Mouse (Mus musculus): Measurements from ENCODE around the gene Sugp2. TPM values are rescaled to one million over a fixed set of nuclear protein-coding genes. Genes with fewer than 3 reads are reported as not detected.
A peak's percentile ranks its signal among the peaks of the same experiment; 100 is the strongest.

The Sugp2 gene
- polyA plus RNA-seq, 1 experiment from 2014 or later = 7.3 TPM

DNA sequence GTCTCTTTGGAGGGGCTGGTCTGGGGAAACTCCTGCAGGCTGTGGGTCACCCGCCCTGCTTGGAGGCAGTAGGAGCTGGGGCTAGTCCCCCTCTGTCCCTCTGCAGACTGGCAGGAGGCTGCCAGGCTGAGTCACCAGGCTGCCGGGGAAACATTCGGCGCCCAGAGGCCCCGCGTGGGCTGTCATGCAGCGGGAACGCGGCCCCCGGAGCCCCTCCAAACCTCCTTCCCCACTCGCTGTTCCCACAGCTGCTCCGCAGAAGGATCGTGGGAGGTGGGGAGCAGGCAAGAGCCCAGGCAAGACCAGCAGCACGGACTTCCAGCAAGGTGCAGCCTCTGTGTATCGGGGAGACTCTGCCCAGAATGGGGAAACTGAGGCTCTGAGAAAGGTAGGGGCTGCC is 44.1 kb downstream of the Sugp2 start:
- 0 out of 2 replicates have a peak, but pooled peaks cover 5% of the 10 kb centered on the region for H3K27me3 ChIP-seq (ENCODE audit: insufficient read depth, low read length)
- peaks cover 9% of the 10 kb centered on the region for H3K4me1 ChIP-seq (ENCODE audit: insufficient read depth)
- DNase-seq (no peak), ATAC-seq (no peak)
- H3K9ac ChIP-seq (replicated peaks) = no peak overlapping the region
- H3K36me3 ChIP-seq (replicated peaks; ENCODE audit: insufficient read depth, low read length) = no peaks in the 10 kb centered on the region
- H3K9me3 ChIP-seq (ENCODE audit: low read length) = no peaks in the 10 kb centered on the region
- no peak overlapping the region for H3K27ac ChIP-seq (ENCODE audit: low read depth)
- TF ChIP-seq EP300 (IDR thresholded peaks at IDR 0.05; ENCODE audit: low read depth) = no peak
- TF ChIP-seq CTCF (IDR thresholded peaks at IDR 0.05; ENCODE audit: low read depth) = no peak
- H3K4me3 ChIP-seq (ENCODE audit: low read depth, low read length) = no peak overlapping the region
- WGBS (ENCODE audit: insufficient replicate concordance) = 39% methylated on average over 15 of the region's 15 CpGs
- 0 out of 2 replicates have a peak overlapping the region, but pooled peaks have one; percentile 32 for H3K4me2 ChIP-seq (ENCODE audit: low read depth, low read length)

GRCm38 (mm10) chr8:70279266-70279665 is 45.2 kb downstream of the Sugp2 start:
- Histone ChIP-seq H3K4me2 (ENCODE audit: low read depth, low read length) (no peak overlapping the region), H3K27ac (ENCODE audit: low read depth) (no peak overlapping the region), H3K9ac (replicated peaks) (no peak overlapping the region), H3K4me1 (ENCODE audit: insufficient read depth) (peaks cover 14% of the 10 kb centered on the region), H3K4me3 (ENCODE audit: low read depth, low read length) (no peak overlapping the region), H3K36me3 (replicated peaks; ENCODE audit: insufficient read depth, low read length) (no peaks in the 10 kb centered on the region), H3K27me3 (ENCODE audit: insufficient read depth, low read length) (0 out of 2 replicates have a peak, but pooled peaks cover 6% of the 10 kb centered on the region), H3K9me3 (ENCODE audit: low read length) (no peaks in the 10 kb centered on the region)
- 42% methylated on average over 8 of the region's 8 CpGs for WGBS (ENCODE audit: insufficient replicate concordance)
- TF ChIP-seq CTCF (IDR thresholded peaks at IDR 0.05; ENCODE audit: low read depth) (no peak), EP300 (IDR thresholded peaks at IDR 0.05; ENCODE audit: low read depth) (no peak)
- DNase-seq = no peak
- ATAC-seq = no peak

DNA sequence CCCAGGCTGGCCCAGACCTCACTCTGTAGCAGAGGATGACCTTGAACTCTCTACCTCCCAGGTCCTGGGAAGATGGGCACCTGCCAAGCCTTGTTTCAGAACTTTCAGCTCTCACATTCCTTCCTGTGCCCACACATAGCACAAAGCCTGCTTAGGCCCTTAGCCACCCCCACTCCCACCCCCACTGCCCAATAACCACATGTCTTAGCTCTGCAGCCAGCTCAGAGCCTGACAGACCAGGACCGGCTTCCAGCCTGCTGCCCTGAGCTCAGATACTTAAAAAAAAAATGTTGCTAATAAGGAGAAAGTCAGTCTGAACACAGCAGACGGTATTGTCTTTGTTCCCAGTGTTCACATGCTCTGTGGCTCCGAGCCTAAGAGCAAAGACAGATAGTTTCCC is 47.0 kb downstream of the Sugp2 start:
- no peak overlapping the region for H3K9ac ChIP-seq (replicated peaks)
- ATAC-seq (no peak), DNase-seq (no peak)
- WGBS (ENCODE audit: insufficient replicate concordance) = 59% methylated on average over 3 of the region's 3 CpGs
- H3K4me3 ChIP-seq (ENCODE audit: low read depth, low read length) = no peak overlapping the region
- H3K9me3 ChIP-seq (ENCODE audit: low read length) = no peaks in the 10 kb centered on the region
- 0 out of 2 replicates have a peak, but pooled peaks cover 6% of the 10 kb centered on the region for H3K27me3 ChIP-seq (ENCODE audit: insufficient read depth, low read length)
- TF ChIP-seq EP300 (IDR thresholded peaks at IDR 0.05; ENCODE audit: low read depth) = no peak
- TF ChIP-seq CTCF (IDR thresholded peaks at IDR 0.05; ENCODE audit: low read depth) = no peak
- peaks cover 14% of the 10 kb centered on the region for H3K4me1 ChIP-seq (ENCODE audit: insufficient read depth)
- peaks cover 4% of the 10 kb centered on the region; the same call in 1 of the 2 replicates for H3K36me3 ChIP-seq (replicated peaks; ENCODE audit: insufficient read depth, low read length)
- H3K4me2 ChIP-seq (ENCODE audit: low read depth, low read length) = no peak overlapping the region
- no peak overlapping the region for H3K27ac ChIP-seq (ENCODE audit: low read depth)

- peaks cover 7% of the 10 kb centered on the region; the same call in 1 of the 2 replicates for H3K36me3 ChIP-seq (replicated peaks; ENCODE audit: insufficient read depth, low read length)
- peak within 1 kb of the TSS; percentile 83 for H3K4me3 ChIP-seq (ENCODE audit: low read depth, low read length)
- DNase-seq (peak; percentile 88), ATAC-seq (peak; percentile 89)
- H3K9me3 ChIP-seq (ENCODE audit: low read length) = no peaks in the 10 kb centered on the region
- TF ChIP-seq CTCF (IDR thresholded peaks at IDR 0.05; ENCODE audit: low read depth) = peak; percentile 93
- no peak for TF ChIP-seq EP300 (IDR thresholded peaks at IDR 0.05; ENCODE audit: low read depth)
- H3K4me2 ChIP-seq (ENCODE audit: low read depth, low read length) = peak within 1 kb of the TSS; percentile 98
- H3K27ac ChIP-seq (ENCODE audit: low read depth) = peak within 1 kb of the TSS; percentile 51; the same call in 1 of the 2 replicates
- 0 out of 2 replicates have a peak, but pooled peaks cover 6% of the 10 kb centered on the region for H3K27me3 ChIP-seq (ENCODE audit: insufficient read depth, low read length)
- peak within 1 kb of the TSS; percentile 76 for H3K9ac ChIP-seq (replicated peaks)
- H3K4me1 ChIP-seq (ENCODE audit: insufficient read depth) = peaks cover 14% of the 10 kb centered on the region
- WGBS (ENCODE audit: insufficient replicate concordance) = 1% methylated on average over 32 of the region's 36 CpGs
These were observed 48.6 kb downstream of the Sugp2 start, which contains the start of gene Homer3 for GRCm38 (mm10) chr8:70282603-70283135. TSS of gene Homer3 (plus strand) at chr8:70282827.

DNA sequence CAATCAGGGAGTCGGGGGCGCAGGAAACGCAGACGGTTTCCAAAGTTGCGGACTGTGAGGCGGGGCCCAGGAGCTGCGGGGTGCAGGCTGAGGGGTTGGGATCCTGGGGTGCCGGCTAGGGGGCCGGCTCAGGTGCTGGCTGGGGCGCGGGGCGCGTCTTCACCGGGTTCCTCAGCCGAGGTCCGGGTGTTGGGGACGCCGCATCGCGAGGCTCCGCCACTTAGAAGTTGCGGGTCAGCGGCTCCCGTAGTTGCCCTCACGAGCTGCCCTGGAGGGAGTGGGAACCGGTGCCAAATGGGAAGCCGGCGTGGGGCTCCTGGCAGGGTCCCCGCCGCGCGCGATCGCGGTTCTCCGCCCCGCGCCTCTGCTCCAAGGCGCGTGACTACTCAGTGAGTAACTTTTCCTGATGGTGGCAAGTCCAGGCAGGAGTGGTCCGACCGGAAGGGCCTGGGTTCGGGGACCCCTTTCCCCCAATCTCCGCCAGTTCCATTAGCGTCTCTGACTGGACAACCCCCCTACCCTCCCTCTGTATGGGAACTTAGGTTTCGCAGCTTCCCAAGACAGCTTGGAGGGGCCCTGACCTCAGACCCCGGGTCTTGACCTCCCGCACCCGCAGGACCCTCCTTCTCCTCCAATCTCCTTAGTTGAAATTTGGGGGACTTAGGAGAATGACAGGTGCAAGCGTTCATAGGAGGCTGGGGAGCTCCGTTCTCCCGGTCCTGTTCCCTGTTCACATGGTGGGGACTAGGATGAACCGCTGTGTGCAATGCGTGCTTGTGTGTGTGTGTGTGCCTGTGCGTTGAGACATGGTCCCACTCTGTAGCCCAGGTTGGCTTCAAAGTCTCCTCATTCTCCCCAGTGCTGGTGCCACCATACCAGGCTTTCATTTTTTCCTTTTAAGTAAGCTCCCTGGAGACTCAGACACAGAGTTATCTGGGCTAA is 49.4 kb downstream of the Sugp2 start:
- H3K4me2 ChIP-seq (ENCODE audit: low read depth, low read length) = peak overlapping the region; percentile 98
- TF ChIP-seq EP300 (IDR thresholded peaks at IDR 0.05; ENCODE audit: low read depth) (no peak), CTCF (IDR thresholded peaks at IDR 0.05; ENCODE audit: low read depth) (no peak)
- peaks cover 7% of the 10 kb centered on the region; the same call in 1 of the 2 replicates for H3K36me3 ChIP-seq (replicated peaks; ENCODE audit: insufficient read depth, low read length)
- DNase-seq = no peak
- H3K4me3 ChIP-seq (ENCODE audit: low read depth, low read length) = peak overlapping the region; percentile 83
- 1% methylated on average over 50 of the region's 55 CpGs for WGBS (ENCODE audit: insufficient replicate concordance)
- H3K9ac ChIP-seq (replicated peaks) = peak overlapping the region; percentile 76
- peak overlapping the region; percentile 51; the same call in 1 of the 2 replicates for H3K27ac ChIP-seq (ENCODE audit: low read depth)
- H3K9me3 ChIP-seq (ENCODE audit: low read length) = no peaks in the 10 kb centered on the region
- 0 out of 2 replicates have a peak, but pooled peaks cover 6% of the 10 kb centered on the region for H3K27me3 ChIP-seq (ENCODE audit: insufficient read depth, low read length)
- peak; percentile 29 for ATAC-seq
- peaks cover 14% of the 10 kb centered on the region for H3K4me1 ChIP-seq (ENCODE audit: insufficient read depth)

- Histone ChIP-seq H3K9me3 (ENCODE audit: low read length) (no peaks in the 10 kb centered on the region), H3K4me3 (ENCODE audit: low read depth, low read length) (no peak overlapping the region), H3K27ac (ENCODE audit: low read depth) (no peak overlapping the region), H3K9ac (replicated peaks) (no peak overlapping the region), H3K27me3 (ENCODE audit: insufficient read depth, low read length) (0 out of 2 replicates have a peak, but pooled peaks cover 6% of the 10 kb centered on the region), H3K4me1 (ENCODE audit: insufficient read depth) (peaks cover 14% of the 10 kb centered on the region), H3K36me3 (replicated peaks; ENCODE audit: insufficient read depth, low read length) (peaks cover 7% of the 10 kb centered on the region; the same call in 1 of the 2 replicates), H3K4me2 (ENCODE audit: low read depth, low read length) (no peak overlapping the region)
- DNase-seq (no peak), ATAC-seq (no peak)
- 64% methylated on average over 5 of the region's 5 CpGs for WGBS (ENCODE audit: insufficient replicate concordance)
- TF ChIP-seq EP300 (IDR thresholded peaks at IDR 0.05; ENCODE audit: low read depth) (no peak), CTCF (IDR thresholded peaks at IDR 0.05; ENCODE audit: low read depth) (no peak)
These were observed 50.4 kb downstream of the Sugp2 start for GRCm38 (mm10) chr8:70284421-70284820.

All from liver, postnatal 0 days (tissue).